Mouse (Mus musculus): ENCODE measurements at regions not wholly inside any gene's neighbourhood (a gene's known extent, or its start where the extent isn't known, plus 50 kb on each side); places are given as distances from the start of the nearest gene placed in this dataset.

- Histone ChIP-seq H3K27ac (no peak overlapping the region), H3K4me2 (replicated peaks) (no peak overlapping the region), H3K9me3 (ENCODE audit: control insufficient read depth, low read length) (no peaks in the 10 kb centered on the region), H3K36me3 (replicated peaks; ENCODE audit: control insufficient read depth, insufficient read depth) (no peaks in the 10 kb centered on the region), H3K27me3 (ENCODE audit: control insufficient read depth, insufficient read depth, low read length) (no peaks in the 10 kb centered on the region), H3K4me1 (replicated peaks; ENCODE audit: control insufficient read depth, insufficient read depth, low read length) (no peaks in the 10 kb centered on the region), H3K9ac (no peak overlapping the region), H3K4me3 (replicated peaks; ENCODE audit: low read length) (no peak overlapping the region)
- no peak for DNase-seq (ENCODE audit: low spot score)
- WGBS: 78% methylated on average over 4 of the region's 4 CpGs
- ATAC-seq (ENCODE audit: low FRiP score): no peak
Observed at GRCm38 (mm10) chr10:6013743-6014142, 91.5 kb upstream of the Rgs17 start.

DNA sequence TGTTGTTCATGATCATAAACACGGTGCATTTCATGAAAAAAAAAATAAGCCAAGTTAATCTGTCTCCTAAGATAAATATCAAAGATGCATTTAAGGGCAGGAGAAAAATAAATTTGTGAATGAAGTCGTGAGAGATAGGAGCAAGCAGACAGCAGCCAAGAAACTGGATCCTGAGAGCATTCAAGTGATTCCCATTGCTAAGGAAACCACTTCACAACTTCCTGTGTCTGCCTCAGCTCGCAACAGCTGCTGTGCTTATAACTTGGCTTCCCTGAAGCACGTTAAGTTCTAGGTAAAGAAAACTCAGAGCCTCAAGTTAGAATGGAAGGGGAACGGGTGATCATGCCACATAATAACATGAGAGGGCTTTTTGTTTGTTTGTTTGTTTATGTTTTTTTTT is 89.3 kb upstream of the Rgs17 start:
- Histone ChIP-seq H3K9ac (no peak overlapping the region), H3K4me1 (replicated peaks; ENCODE audit: control insufficient read depth, insufficient read depth, low read length) (no peaks in the 10 kb centered on the region), H3K4me3 (replicated peaks; ENCODE audit: low read length) (no peak overlapping the region), H3K9me3 (ENCODE audit: control insufficient read depth, low read length) (no peaks in the 10 kb centered on the region), H3K4me2 (replicated peaks) (no peak overlapping the region), H3K27ac (no peak overlapping the region), H3K36me3 (replicated peaks; ENCODE audit: control insufficient read depth, insufficient read depth) (no peaks in the 10 kb centered on the region), H3K27me3 (ENCODE audit: control insufficient read depth, insufficient read depth, low read length) (no peaks in the 10 kb centered on the region)
- WGBS: 73% methylated on average over 5 of the region's 5 CpGs
- ATAC-seq (ENCODE audit: low FRiP score) (no peak), DNase-seq (ENCODE audit: low spot score) (no peak)

GRCm38 (mm10) chr10:6011029-6011428 is 88.8 kb upstream of the Rgs17 start:
- Histone ChIP-seq H3K9ac (no peak overlapping the region), H3K4me1 (replicated peaks; ENCODE audit: control insufficient read depth, insufficient read depth, low read length) (no peaks in the 10 kb centered on the region), H3K36me3 (replicated peaks; ENCODE audit: control insufficient read depth, insufficient read depth) (no peaks in the 10 kb centered on the region), H3K4me2 (replicated peaks) (no peak overlapping the region), H3K4me3 (replicated peaks; ENCODE audit: low read length) (no peak overlapping the region), H3K27me3 (ENCODE audit: control insufficient read depth, insufficient read depth, low read length) (no peaks in the 10 kb centered on the region), H3K27ac (no peak overlapping the region), H3K9me3 (ENCODE audit: control insufficient read depth, low read length) (no peaks in the 10 kb centered on the region)
- DNase-seq (ENCODE audit: low spot score) (no peak), ATAC-seq (ENCODE audit: low FRiP score) (no peak)
- 38% methylated on average over 5 of the region's 5 CpGs for WGBS

DNA sequence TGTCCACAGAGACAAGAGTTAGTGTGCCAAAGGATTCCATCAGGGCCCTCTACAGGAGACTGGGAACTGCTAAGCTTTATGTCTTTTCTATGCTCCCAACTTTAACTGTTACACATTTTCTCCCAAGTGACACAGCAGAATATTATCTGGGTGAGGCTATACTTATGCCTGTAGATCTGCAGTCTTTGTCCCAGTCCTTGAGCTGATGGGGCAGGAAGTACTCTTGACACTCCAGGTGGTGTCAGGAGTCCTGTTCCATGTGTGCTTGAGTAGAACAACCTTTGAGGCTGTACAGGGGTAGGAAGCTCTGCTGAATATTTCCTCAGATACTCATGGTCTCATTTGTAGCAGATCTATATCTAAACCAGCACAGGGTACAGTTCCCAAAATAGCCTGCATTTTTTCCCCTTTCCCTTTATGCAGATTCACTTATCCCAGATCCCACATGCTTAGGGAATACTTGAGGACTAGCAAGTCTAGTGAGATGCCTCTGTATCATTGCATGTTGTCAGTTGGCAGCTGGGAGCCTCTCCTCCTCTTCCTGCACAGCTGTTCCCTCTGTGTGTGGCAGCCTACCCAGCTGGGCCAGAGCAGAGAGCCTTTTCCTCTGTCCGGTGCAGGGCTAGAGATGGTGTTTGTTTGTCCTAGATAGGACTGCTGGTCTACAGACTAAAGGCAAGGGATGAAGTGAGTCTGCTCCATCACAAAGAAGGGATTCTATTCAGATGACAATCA is 85.2 kb upstream of the Rgs17 start:
- Histone ChIP-seq H3K4me3 (replicated peaks; ENCODE audit: low read length) (no peak overlapping the region), H3K36me3 (replicated peaks; ENCODE audit: control insufficient read depth, insufficient read depth) (no peaks in the 10 kb centered on the region), H3K4me2 (replicated peaks) (no peak overlapping the region), H3K9ac (no peak overlapping the region), H3K27ac (no peak overlapping the region), H3K27me3 (ENCODE audit: control insufficient read depth, insufficient read depth, low read length) (no peaks in the 10 kb centered on the region), H3K4me1 (replicated peaks; ENCODE audit: control insufficient read depth, insufficient read depth, low read length) (no peaks in the 10 kb centered on the region), H3K9me3 (ENCODE audit: control insufficient read depth, low read length) (no peaks in the 10 kb centered on the region)
- no peak for DNase-seq (ENCODE audit: low spot score)
- ATAC-seq (ENCODE audit: low FRiP score): no peak
- WGBS: 48% methylated on average over 1 of the region's 1 CpGs

DNA sequence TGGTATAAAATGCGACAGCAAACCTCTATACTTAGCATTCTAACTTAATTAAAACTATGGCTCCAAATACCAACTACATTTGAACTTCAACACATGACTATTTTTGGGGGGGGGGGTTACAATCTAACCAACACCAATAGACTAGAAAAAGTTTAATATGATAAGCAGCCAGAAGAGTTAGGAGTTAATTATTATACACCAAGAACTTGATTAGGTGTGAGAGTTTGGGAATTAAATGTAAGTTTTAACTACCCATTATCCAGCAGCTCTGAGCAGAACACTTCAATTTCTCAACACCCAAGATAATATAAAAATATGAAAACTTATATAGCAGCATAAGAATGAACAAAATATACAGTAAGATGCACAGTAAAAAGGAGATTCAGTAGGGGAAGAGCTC is 59.2 kb upstream of the Rgs17 start:
- Histone ChIP-seq H3K4me3 (replicated peaks; ENCODE audit: low read length) (no peak overlapping the region), H3K27me3 (ENCODE audit: control insufficient read depth, insufficient read depth, low read length) (no peaks in the 10 kb centered on the region), H3K9ac (no peak overlapping the region), H3K4me2 (replicated peaks) (no peak overlapping the region), H3K4me1 (replicated peaks; ENCODE audit: control insufficient read depth, insufficient read depth, low read length) (no peaks in the 10 kb centered on the region), H3K9me3 (ENCODE audit: control insufficient read depth, low read length) (no peaks in the 10 kb centered on the region), H3K36me3 (replicated peaks; ENCODE audit: control insufficient read depth, insufficient read depth) (no peaks in the 10 kb centered on the region), H3K27ac (no peak overlapping the region)
- no peak for DNase-seq (ENCODE audit: low spot score)
- WGBS: 90% methylated on average over 1 of the region's 1 CpGs
- no peak for ATAC-seq (ENCODE audit: low FRiP score)

DNA sequence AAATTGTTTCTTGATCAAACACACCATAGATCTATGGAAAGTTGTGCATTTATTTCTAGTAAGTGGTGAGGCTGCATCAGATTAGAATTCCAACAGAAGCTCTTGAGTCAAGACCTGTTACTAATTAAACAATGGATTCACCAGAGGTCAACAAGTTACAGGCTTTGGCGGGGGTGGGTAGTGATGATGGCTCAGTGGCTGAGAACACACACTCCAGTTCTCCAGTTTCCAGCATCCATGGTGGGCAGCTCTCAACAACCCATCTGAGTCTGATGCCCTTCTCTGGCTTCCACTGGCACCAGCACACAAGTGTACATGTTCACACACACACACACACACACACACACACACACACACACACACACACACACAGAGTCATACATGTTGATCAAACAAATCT is 56.3 kb upstream of the Rgs17 start:
- no peaks in the 10 kb centered on the region for H3K36me3 ChIP-seq (replicated peaks; ENCODE audit: control insufficient read depth, insufficient read depth)
- no peak for ATAC-seq (ENCODE audit: low FRiP score)

More for the DNA sequence above, 56.3 kb upstream of the Rgs17 start:
- 53% methylated on average over 1 of the region's 1 CpGs for WGBS
- Histone ChIP-seq H3K4me2 (replicated peaks) (no peak overlapping the region), H3K27me3 (ENCODE audit: control insufficient read depth, insufficient read depth, low read length) (no peaks in the 10 kb centered on the region), H3K9me3 (ENCODE audit: control insufficient read depth, low read length) (no peaks in the 10 kb centered on the region), H3K4me3 (replicated peaks; ENCODE audit: low read length) (no peak overlapping the region), H3K4me1 (replicated peaks; ENCODE audit: control insufficient read depth, insufficient read depth, low read length) (no peaks in the 10 kb centered on the region), H3K9ac (no peak overlapping the region), H3K27ac (no peak overlapping the region)
- no peak for DNase-seq (ENCODE audit: low spot score)
